Mouse (Mus musculus): ENCODE measurements at regions not wholly inside any gene's neighbourhood (a gene's known extent, or its start where the extent isn't known, plus 50 kb on each side); places are given as distances from the start of the nearest gene placed in this dataset.

- no peak for DNase-seq (ENCODE audit: low read depth, low spot score)
These were observed 645.4 kb upstream of the Gm10131 start for GRCm38 (mm10) chr8:34756916-34757315.

DNA sequence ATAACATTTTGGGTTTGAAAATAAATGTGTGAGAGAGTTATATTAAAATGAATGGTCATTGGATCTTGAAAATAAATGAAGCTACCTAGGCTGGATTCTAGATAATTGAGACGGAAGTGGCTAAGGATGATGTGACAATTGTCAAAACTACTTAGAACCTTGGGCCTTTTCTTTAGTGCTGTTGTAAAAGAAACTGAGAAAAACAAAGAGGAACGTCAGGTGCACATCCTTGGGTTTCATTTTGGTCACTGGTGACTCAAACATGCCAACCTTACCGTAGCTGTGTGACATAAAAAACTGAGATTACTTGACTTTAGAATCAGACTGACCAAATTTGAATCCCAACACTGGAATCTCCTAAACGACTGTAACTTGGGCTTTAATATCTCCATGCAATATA, 644.6 kb upstream of the Gm10131 start:
- no peak for DNase-seq (ENCODE audit: low read depth, low spot score)

DNA sequence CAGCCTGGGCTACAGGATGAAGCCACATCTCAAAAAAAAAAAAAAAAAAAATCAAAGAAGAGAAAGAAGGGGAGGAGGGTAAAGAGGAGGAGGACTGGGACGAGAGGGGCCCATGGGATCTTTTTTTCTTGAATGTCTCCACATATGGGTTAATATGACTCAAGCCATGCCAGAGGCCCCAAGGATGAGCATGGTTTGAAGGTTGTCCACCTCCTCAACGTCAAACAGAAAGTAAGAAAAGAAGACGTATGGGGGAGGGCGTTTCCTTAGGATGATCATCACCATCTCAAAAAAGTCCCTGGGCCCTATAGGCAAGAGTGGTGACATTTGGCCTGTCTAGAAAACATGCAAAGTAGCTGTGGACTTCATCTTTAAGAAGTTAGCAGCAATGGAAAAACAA, 643.9 kb upstream of the Gm10131 start:
- no peak for DNase-seq (ENCODE audit: low read depth, low spot score)

DNA sequence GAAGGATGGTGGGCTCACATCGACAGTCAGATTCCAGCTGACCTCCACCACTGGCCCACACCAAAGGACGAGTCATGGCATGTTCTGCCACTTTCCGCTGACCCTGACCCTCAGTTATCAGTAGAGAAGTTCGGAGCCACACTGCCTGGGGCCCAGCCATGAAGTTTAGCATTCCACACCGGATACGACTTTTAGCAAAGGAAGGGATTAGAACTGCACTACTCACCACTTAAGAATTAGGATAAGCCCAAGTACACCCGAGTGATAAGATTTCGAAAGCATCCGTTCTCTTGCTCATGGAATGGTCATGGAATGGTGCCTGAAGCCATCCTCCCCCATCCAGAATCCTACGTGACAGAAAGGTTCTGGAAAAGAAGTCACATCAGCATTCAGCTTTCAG, 641.5 kb upstream of the Gm10131 start:
- no peak for DNase-seq (ENCODE audit: low read depth, low spot score)

- no peak for DNase-seq (ENCODE audit: low read depth, low spot score)
These were observed 637.0 kb upstream of the Gm10131 start for GRCm38 (mm10) chr8:34748521-34748920.

GRCm38 (mm10) chr8:34745706-34746105, 634.2 kb upstream of the Gm10131 start:
- no peak for DNase-seq (ENCODE audit: low read depth, low spot score)

DNA sequence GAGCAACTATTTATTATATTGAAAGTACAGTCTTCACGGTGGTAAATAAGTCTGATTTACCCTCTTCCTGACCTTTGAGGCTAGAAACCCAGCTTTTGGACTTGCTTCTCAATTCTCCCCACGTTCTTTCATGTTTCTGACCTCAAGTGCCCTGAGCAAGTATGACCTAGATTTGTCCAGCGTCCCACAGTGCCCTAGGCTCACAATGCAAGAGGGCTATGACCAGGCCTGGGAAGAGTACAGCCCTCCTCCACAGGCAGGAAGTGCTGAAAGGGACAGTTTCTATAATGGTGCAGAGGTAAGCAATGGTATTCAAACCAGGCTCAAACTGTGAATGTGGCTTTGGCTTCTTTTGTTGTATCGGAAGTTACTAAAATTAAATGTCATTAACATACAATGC, 633.1 kb upstream of the Gm10131 start:
- no peak for DNase-seq (ENCODE audit: low read depth, low spot score)

DNA sequence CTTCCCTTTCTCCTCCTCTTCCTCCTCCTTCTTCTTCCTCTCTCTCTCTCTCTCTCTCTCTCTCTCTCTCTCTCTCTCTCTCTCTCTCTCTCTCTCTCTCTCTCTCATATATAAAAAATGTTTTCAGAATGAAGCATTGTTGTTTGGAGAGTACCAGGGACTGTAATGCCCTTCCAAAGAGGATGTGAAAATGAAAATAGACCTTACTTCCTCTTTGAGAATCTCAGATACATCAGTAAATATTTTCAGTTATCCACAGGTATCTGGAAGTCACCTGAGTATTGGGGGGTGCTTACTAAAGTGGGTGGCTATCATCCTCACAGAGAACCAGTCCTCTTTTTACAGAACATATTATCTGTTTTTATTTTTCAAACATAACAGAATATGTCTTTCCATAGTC, 632.6 kb upstream of the Gm10131 start:
- no peak for DNase-seq (ENCODE audit: low read depth, low spot score)

- DNase-seq (ENCODE audit: low read depth, low spot score): no peak
These were observed 631.6 kb upstream of the Gm10131 start for GRCm38 (mm10) chr8:34743137-34743536.

- no peak for DNase-seq (ENCODE audit: low read depth, low spot score)
These were observed 629.3 kb upstream of the Gm10131 start for GRCm38 (mm10) chr8:34740836-34741235.

GRCm38 (mm10) chr8:34739836-34740804, 628.6 kb upstream of the Gm10131 start:
- DNase-seq (ENCODE audit: low read depth, low spot score): no peak

DNA sequence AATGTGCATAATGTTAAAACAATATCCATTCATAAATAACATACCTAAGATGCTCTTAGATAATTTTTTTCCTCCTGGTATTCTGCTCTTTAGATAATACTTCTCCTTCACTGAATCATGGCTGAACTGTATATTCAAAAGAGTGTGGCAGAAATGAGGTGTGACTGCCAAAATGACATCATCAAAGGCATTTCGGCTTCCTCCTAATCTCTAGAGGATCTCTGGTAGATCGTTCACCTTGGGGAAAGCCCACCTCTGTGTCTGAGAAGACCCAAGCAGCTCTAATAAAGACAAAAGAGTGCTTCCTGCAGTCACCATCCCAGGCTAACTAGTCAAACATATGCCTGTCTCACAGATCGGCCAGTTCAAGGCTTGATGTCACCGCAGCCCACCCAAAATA, 624.7 kb upstream of the Gm10131 start:
- no peak for DNase-seq (ENCODE audit: low read depth, low spot score)

- no peak for DNase-seq (ENCODE audit: low read depth, low spot score)
These were observed 623.5 kb upstream of the Gm10131 start for GRCm38 (mm10) chr8:34735006-34735405.

DNA sequence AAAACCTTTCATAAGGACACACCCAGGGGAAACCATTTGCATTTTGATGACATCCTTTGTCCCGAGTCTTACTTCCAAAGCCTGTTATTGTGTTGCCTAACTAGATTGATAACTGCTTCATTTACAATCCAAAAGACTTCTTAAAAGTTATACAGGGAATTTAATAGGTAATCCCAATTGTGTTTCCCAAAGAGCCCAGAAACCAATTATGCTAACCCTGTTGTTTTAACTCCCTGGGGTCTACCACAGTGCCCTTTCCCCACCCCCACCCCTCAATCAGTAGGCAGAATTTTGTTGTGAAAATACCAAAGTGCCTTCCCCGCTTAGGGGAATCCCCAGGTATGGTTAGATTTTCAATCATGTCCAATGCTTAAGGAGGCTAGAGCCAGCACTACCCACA, 621.3 kb upstream of the Gm10131 start:
- no peak for DNase-seq (ENCODE audit: low read depth, low spot score)

GRCm38 (mm10) chr8:34732362-34732761, 620.8 kb upstream of the Gm10131 start:
- no peak for DNase-seq (ENCODE audit: low read depth, low spot score)

DNA sequence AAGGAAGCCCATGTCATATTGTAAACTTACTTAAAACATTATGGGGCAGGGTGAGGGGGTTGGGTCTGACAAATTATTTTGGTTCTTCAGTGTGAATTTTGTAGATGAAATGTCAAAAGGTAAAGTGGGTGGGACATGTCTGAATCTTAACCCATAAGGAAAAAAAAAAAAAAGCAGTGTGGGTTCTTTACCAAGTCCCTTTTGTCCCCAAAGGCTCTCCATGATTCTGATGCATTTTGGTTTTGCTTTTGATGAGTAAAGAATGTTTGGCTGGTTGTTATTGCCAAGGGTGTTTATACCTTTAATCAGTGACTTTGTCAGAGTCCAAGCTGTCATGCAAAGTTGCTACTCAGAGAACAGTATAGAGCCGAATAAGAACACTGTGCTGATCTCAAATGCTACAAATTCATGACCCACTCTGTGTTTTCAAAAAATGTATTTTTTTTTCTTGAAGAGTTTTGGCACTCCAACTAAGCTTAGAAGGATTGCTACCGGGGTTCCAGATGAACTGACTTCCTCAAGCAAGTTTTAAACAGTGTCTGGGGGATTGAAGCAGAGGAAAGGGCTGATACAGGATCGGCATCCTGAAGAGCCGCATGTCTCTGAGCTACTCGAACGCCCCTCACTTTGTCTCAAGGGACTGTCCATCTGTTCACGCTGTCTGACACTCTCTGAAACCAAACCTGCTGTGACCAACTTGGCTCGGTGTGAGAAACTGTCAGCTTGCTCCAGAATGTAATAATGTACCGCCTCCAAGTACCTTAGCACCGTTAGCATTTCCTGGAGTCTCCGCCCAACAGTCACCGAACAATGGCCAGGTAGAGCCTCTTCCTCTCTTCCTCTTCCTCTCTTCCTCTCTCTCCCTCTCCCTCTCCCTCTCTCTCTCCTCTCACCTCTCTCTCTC, 619.8 kb upstream of the Gm10131 start:
- DNase-seq (ENCODE audit: low read depth, low spot score): peak; percentile 76

GRCm38 (mm10) chr8:34729585-34729984, 618.0 kb upstream of the Gm10131 start:
- DNase-seq (ENCODE audit: low read depth, low spot score): no peak

DNA sequence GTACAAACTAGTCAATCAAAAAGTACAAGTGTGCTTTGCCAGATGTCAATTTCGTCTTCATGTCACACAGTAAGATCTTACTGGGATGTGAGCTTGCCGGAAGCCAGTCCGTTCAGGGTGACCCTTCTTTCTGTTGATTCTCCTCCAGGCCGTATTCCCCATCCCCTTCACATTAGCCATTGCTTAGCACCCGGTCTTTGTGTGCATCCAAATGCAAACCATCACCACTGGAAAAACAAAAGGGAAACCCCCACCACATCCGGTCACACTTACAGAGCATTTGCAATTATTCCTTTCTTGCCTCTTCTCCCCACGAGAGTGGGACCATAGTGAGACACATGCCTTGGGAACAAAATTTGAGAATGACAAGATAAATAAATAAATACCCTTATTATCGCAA, 616.2 kb upstream of the Gm10131 start:
- no peak for DNase-seq (ENCODE audit: low read depth, low spot score)

DNA sequence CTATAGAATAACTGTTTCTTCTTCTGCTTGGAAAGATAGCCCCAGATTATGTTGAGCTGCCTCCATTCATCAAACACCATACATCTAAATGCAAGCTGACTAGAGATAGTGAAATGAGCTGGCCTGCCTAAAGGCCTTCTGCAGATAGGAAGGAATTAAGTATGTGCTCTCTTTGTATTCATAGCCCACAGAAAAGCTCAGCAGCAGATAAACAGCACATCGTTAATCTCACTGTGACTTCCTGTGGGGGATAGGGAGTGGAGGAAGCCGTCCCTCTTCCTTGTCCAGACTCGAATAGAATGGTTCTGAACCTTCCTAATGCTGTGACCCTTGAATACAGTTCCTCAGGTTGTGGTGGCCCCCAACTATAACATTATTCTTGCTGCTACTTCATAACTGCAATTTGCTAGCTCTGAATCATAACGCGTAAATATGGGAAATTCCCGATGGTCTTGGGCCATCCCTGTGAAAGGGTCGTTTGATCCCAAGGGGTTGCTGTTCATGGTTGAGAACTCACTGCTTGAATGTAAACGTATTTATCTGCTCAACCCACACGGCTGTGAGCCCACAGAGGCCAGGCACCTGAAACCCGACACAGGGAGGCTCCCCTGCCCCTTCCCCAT, 614.7 kb upstream of the Gm10131 start:
- no peak for DNase-seq (ENCODE audit: low read depth, low spot score)

DNA sequence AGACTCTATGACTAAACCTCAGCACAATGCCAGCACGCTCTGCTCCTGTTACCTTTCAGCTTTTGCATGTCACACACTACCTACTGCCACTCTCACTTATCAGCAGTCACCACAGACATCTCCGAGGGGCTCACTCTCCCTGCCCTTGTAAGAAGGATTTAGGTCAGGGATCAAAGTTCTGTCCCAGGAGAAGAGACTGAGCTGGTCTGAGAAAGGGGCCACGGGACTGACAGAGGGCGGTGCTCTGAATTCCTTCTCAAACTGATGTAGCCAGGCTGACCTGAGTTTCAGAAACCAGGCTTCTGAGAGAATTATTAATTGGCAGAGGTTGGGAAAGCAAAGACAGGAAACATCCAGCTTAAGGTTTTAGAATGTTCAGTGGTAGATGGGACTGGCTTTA, 614.0 kb upstream of the Gm10131 start:
- no peak for DNase-seq (ENCODE audit: low read depth, low spot score)

- peak; percentile 91 for DNase-seq (ENCODE audit: low read depth, low spot score)
These were observed 598.6 kb upstream of the Gm10131 start for GRCm38 (mm10) chr8:34709911-34710733.
